Mouse (Mus musculus) cortical plate, adult 2 months (tissue): ENCODE measurements around the gene Stat3. TPM values are rescaled to one million over a fixed set of nuclear protein-coding genes. Genes with fewer than 3 reads are reported as not detected.

ENCODE experiments used
- H3K27ac ChIP-seq: fragments of 200-500 bp; 2 replicates; pipeline ENCODE4 v1.5.1; 2012; ENCODE audit warnings: low read length, control low read depth, inconsistent platforms; ENCODE audit not compliant: insufficient read depth
- H3K4me1 ChIP-seq: fragments of 200-500 bp; 2 replicates; pipeline ENCODE4 v1.6.1; 2011; ENCODE audit warnings: low read length; ENCODE audit not compliant: control insufficient read depth, insufficient read depth
- H3K4me3 ChIP-seq: fragments of 200-500 bp; 2 replicates; pipeline ENCODE4 v1.5.1; 2011; ENCODE audit warnings: mild to moderate bottlenecking, low read length, control low read depth; ENCODE audit not compliant: insufficient read depth
- CTCF ChIP-seq: fragments of 200-500 bp; IDR thresholded peaks from 2 replicates; pipeline ENCODE4 v1.5.1; 2011; ENCODE audit warnings: mild to moderate bottlenecking, control low read depth, low read length; ENCODE audit not compliant: insufficient read depth; ENCODE audit errors: extremely low read depth
- POLR2A ChIP-seq: fragments of 200-500 bp; IDR thresholded peaks from 2 replicates; pipeline ENCODE4 v1.6.1; 2011; ENCODE audit warnings: mild to moderate bottlenecking, low read length, control low read depth; ENCODE audit not compliant: insufficient read depth; ENCODE audit errors: extremely low read depth
- polyA plus RNA-seq: library from polyadenylated mRNA; depleted of rRNA; stranded (reverse); fragments of >200 nt; gene quantifications from 2 replicates; pipeline ENCODE4 v1.2.3, GENCODE M21; 2012

The Stat3 gene
- polyA plus RNA-seq, 1 experiment, result 38.9 TPM

DNA sequence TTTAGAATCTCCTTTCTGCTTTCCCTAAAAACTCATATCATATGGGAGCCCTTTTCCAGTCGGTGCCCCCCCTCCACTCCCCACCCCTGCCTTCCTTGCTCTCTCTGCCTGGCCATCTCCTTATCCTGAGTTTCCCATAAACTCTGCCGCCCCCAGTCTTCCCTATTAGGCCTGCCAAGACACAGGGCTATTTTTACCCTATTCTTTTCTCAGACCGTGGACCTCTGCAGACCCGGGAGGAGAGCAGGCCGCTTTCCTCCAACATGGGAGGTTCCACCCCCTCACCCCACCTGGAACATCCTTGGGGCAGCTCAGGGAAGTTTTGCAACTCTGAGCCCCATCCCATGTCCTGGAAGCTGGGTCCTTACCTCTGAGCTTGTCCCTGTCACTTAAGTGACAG is 28.0 kb upstream of the Stat3 start:
- no peak for TF ChIP-seq POLR2A
- no peak for TF ChIP-seq CTCF
- Histone ChIP-seq H3K4me1 (no peaks in the 10 kb centered on the region), H3K4me3 (no peak overlapping the region), H3K27ac (no peak overlapping the region)

DNA sequence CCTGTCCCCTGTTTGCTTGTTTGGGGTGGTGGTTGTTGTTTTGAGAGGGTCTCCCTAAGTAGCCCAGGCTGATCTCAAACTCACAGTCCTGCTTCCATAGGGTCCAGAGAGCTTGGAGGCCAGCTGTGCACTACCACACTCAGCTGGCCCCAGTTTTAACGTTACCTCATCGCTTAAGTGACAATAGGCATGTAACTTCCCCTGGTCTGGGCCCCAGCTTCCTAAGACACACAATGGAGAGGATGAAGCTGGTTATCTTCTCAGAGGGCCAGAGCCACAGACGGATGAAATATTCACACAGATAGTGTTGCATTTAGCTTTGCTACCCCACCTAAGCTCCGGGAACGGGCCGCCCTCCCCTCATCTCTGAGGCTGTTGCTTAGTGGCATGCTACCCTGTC is 26.4 kb upstream of the Stat3 start:
- no peak overlapping the region for H3K4me3 ChIP-seq
- TF ChIP-seq POLR2A (no peak), CTCF (no peak)
- H3K4me1 ChIP-seq, result no peaks in the 10 kb centered on the region
- H3K27ac ChIP-seq, result no peak overlapping the region

DNA sequence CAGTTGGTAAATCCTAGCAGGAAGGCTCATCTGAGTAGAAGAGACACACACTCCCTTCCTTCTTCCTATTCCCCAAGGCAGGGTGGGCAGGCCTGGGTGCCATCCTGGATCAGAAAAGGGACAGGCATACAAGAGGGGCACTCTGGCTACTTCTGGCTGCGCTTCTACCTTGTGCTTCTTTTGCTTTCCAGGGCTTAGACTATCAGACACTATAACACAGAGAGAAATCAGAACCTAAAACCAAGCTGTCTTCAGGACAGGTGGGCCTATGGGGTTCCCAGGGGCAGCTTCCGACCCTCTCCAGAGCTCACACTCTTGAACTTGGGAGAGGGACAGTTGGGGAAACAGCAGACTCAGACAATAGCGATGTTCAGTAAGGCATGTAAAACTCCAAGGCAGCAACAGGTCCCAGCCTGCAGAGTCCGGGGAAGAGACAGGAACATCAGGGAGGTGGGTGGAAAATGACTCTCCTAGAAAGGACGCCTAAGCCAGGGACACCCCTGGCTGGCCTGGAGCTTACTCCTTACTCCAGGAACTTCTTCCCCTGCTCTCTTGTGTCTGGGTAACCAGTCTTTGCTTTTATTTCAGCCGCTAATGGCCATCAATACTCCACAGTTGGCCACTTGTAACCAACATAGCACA is 25.7 kb upstream of the Stat3 start:
- no peak overlapping the region for H3K4me3 ChIP-seq
- TF ChIP-seq POLR2A, result no peak
- no peak for TF ChIP-seq CTCF
- H3K4me1 ChIP-seq, result no peaks in the 10 kb centered on the region
- H3K27ac ChIP-seq, result no peak overlapping the region

DNA sequence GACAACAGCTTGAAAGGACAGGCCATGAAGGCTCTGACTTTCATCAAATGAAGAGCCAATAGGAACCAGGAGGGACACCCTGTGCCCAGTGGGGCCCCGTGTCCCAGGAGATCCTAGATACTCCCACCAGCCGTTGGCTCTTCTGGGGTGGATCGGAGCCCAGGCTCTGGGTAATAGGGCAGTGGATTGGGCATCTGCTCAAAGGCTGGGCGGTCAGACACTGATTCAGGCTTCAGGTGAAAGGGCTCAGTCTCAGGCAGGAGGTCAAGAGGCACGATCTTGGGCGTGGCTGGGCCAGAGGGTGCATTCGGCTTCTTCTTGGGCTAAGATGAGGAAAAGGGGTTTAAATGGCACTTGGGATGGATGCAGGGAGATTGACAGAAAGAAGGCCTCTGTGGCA is 24.8 kb upstream of the Stat3 start:
- TF ChIP-seq POLR2A (no peak), CTCF (no peak)
- no peak overlapping the region for H3K27ac ChIP-seq
- H3K4me1 ChIP-seq, result no peaks in the 10 kb centered on the region
- no peak overlapping the region for H3K4me3 ChIP-seq

DNA sequence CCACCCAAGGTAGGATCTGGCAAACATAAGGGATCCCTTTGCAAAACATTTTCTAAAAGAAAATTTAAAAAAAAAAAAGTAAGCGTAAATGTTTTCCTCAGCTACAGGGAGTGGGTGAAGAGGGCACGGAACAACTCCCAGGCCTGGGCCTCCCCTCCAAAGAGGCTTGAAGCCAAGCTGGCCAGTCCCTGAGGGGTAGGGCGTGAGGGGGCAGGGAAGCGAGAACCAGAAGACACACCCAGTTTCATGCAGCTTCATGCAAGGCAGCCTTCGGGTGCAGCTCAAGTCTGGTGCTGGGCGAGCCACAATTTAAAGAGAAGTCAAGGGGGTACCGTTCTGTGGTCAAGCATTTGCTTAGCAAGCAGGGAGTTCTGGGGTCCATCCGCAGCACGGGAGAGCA is 24.3 kb upstream of the Stat3 start:
- Histone ChIP-seq H3K4me1 (no peaks in the 10 kb centered on the region), H3K4me3 (no peak overlapping the region), H3K27ac (no peak overlapping the region)
- TF ChIP-seq CTCF, result no peak
- TF ChIP-seq POLR2A, result no peak

DNA sequence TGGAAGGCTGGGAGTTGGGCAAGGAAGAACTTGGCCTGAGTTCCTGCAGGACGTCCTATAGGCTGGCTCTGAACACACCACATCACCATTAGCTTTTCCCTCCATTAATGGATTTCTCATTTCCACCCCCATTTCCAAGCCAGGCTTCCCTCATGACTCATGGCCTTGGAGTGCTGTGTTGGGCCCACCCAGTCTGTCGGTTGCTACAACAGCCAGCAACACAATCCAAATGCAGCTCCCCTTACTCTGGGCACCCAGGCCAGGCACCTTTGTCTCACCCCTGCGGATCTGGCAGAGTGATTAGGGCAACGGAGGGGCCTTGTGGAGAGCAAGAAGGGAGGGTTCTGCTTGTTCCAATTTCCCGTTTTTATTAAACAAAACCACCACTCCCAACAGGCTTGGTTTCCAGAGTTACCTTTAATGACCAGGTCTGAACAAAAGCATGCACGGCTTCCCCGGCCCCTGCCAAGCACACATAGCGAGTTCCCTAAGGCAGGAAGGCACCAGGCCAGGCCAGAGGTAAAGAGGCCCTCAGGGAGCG is 23.1 kb upstream of the Stat3 start:
- no peak for TF ChIP-seq CTCF
- Histone ChIP-seq H3K27ac (no peak overlapping the region), H3K4me1 (no peaks in the 10 kb centered on the region), H3K4me3 (no peak overlapping the region)

DNA sequence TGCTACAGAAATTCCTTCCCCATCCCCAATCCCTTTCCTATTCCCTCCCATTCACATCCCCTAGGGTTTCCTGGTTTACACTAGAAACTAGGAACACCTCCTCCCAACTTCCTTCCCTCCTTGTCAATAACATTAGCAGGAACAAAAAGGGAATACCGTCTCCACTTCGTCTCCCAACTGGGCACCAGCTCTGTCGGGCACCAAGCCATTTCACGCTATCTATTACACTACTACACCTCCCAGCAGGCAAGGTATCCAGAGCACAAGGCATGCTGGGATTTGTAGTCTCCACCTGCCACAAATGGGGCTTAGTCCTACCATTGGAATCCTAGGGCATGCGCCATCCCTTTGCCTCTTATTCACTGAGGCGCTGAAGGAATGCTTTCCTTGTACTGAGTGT is 21.2 kb upstream of the Stat3 start:
- TF ChIP-seq CTCF, result no peak
- no peak for TF ChIP-seq POLR2A
- H3K4me3 ChIP-seq, result no peak overlapping the region
- H3K27ac ChIP-seq, result no peak overlapping the region
- no peaks in the 10 kb centered on the region for H3K4me1 ChIP-seq

DNA sequence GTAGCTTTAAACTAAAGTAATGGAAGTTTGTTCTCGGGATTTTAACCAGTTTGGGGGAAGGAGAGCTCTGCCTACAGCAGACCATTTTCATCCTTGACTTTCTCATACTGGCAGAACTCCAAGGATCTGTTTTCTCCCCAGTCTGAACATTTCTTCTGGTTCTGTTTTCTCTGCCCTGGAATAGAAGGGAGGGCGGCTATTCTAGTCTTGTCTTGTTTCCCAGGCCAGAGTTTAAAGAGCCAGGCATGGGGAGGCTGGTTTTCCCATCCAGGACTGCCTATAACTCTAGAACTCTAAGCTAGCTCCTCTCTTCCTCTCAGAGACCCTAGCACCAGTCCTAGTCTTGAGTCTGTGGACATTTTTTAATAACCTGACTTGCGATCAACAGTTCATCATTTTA is 20.5 kb upstream of the Stat3 start:
- TF ChIP-seq CTCF (no peak), POLR2A (no peak)
- Histone ChIP-seq H3K4me3 (no peak overlapping the region), H3K4me1 (no peaks in the 10 kb centered on the region), H3K27ac (0 out of 2 replicates have a peak overlapping the region, but pooled peaks have one; percentile 42)

DNA sequence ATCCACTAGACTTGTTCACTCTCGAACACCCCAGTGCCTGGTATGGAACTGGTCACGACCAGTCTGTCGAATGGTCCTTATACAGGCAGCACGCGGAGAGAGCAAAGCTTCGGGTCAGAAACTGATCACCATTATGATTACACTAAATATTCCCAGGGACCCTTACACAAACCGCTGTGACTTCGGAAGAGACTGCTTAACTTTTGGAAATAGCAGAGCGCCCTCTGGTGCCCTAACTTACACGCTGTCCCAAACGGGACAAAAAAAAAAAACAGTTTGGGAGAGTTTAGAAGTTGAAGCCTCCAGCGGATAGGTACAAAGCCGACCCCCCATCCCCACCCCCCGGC is 20.1 kb upstream of the Stat3 start:
- H3K27ac ChIP-seq, result no peak overlapping the region
- H3K4me3 ChIP-seq, result no peak overlapping the region
- TF ChIP-seq POLR2A (no peak), CTCF (peak; percentile 68)
- H3K4me1 ChIP-seq, result no peaks in the 10 kb centered on the region

DNA sequence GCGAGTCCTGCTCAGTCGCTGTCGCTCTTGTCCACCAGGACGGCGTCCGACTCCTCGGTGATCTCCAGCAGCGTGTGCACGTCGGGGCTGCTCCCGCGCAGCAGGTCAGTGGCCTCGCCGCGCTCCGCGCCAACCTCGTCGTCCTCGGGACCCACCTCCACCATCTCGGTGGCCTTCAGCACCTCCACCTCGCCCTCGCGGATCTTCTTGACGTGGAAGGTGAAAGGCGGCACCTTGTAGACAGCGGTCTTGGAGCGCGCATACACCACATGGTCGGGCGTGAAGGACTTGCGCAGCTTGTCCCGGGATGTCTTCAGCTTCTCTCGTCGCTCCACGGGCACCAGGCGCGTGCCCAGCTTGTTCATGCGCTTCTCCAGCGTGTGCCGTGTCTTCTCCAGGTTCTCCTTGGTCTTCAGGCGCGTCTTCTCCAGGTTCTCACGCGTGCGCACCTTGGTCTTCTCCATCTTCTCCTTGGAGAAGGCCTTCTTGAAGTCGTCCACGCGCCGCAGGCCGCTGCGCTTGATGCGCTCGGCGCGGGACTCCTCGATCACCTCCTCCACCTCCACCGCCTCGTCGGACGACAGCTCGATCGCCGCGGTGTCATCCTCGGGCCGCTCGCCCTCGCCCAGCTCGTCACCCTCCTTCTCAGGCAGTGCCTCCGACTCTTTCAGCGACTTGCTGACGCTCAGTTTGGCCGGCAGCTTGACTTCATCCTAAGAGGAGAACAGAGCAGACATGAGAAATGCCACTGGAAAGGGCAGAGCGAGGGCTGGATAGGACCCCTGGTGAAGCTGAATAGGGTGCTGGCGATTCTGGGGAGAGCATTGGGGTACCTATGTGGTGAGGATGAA is 19.5 kb upstream of the Stat3 start:
- Histone ChIP-seq H3K27ac (no peak overlapping the region), H3K4me1 (no peaks in the 10 kb centered on the region), H3K4me3 (no peak overlapping the region)
- no peak for TF ChIP-seq CTCF
- no peak for TF ChIP-seq POLR2A
